In genomic region chr17:72560771-72561170, GRCm38 (mm10) we compare ENCODE assay signal across 22 mouse cellular contexts. TPM values are rescaled to one million over a fixed set of nuclear protein-coding genes. Genes with fewer than 3 reads are reported as not detected.
DNase-seq lines count a peak whose midpoint lies in the region.
"Had no signal": no experiment of that assay in that cellular context is flagged by ENCODE, and none has a peak within 500 bp of the region (broad histone marks: within the 10 kb centered on the region; RNA-seq: fewer than 3 reads in every experiment).

No protein-coding gene starts in this region.

- intact Hi-C loops in heart, postnatal 25 days (cut with DNase I): no loop called here

- peak; percentile 22 for DNase-seq in heart, adult 11 months
- no peak for DNase-seq in heart, postnatal 25 days (ENCODE audit: low spot score)
- DNase-seq in ES-CJ7 (ENCODE audit: low read depth, low spot score): peak; percentile 23
- DNase-seq in R1 (ENCODE audit: low read depth, low spot score): peak; percentile 83
- peak; percentile 80 for DNase-seq in ZHBTc4 (ENCODE audit: low read depth, low spot score)
- DNase-seq in urinary bladder, postnatal 4 days (ENCODE audit: low spot score in 2 of 2): no peak
- DNase-seq in ovary, postnatal 14 days (ENCODE audit: low spot score): no peak
- DNase-seq in adrenal gland, postnatal 4 days (ENCODE audit: low spot score in 2 of 2): no peak
- DNase-seq: adrenal gland, adult 2 months; adrenal gland, adult 8-10 months; adrenal gland, postnatal 10 days; adrenal gland, postnatal 14 days; adrenal gland, postnatal 25 days; adrenal gland, postnatal 36 days; B cell, adult 2 months; cerebellum, adult 11 months; cerebellum, adult 11-12 months; cerebellum, adult 18-20 months; cerebellum, adult 2 months; cerebellum, adult 8-10 months; cerebellum, adult 9-10 months had no signal

RNA-seq across cellular contexts. Expression of gene Alk, which starts 43.7 kb away (rescaled TPM):
- not detected for total RNA-seq in heart, postnatal 25 days (2021)
- total RNA-seq in adrenal gland, postnatal 4 days (2021): 1 to 10 TPM; 1.4 to 1.5 TPM
- total RNA-seq: adrenal gland, postnatal 14 days; adrenal gland, postnatal 36 days; MEL had no signal

Comparison
In these comparisons a context has a peak if more than half of its experiments do, and no peak if none do; other contexts are left out.
1. DNase-seq: peak in heart, adult 11 months (single experiment), ES-CJ7 (single experiment), R1 (single experiment) and ZHBTc4 (single experiment); none in heart, postnatal 25 days (single experiment), urinary bladder, postnatal 4 days (0 of 2), ovary, postnatal 14 days (single experiment) and adrenal gland, postnatal 4 days (0 of 2).